Mouse (Mus musculus) kidney, embryonic 14.5 days (tissue): Measurements from ENCODE around the gene Sbk2. TPM values are rescaled to one million over a fixed set of nuclear protein-coding genes. Genes with fewer than 3 reads are reported as not detected.

Source experiments
- ATAC-seq: fragments of 200-750 bp; cut with Nextera tagmentation; 2 replicates; pipeline ENCODE4 v1.8.0; 2017; ENCODE audit warnings: moderate number of reproducible peaks, mild to moderate bottlenecking, moderate TSS enrichment, moderate library complexity; ENCODE audit not compliant: low FRiP score, low TSS enrichment
- H3K27ac ChIP-seq: fragments of 300-500 bp; sonication (generic); 2 replicates; pipeline ENCODE4 v1.5.1; 2014; ENCODE audit warnings: low read depth, mild to moderate bottlenecking, low read length, moderate library complexity, mixed read lengths
- H3K27me3 ChIP-seq: fragments of 300-500 bp; sonication (generic); 2 replicates; pipeline ENCODE4 v1.6.1; 2014; ENCODE audit warnings: mild to moderate bottlenecking, low read length; ENCODE audit not compliant: control insufficient read depth, insufficient read depth
- H3K36me3 ChIP-seq: fragments of 300-500 bp; sonication (generic); 2 replicates; pipeline ENCODE4 v1.6.1; 2014; ENCODE audit warnings: low read length, mixed read lengths; ENCODE audit not compliant: control insufficient read depth, insufficient read depth
- H3K4me1 ChIP-seq: fragments of 300-500 bp; sonication (generic); 2 replicates; pipeline ENCODE4 v1.6.1; 2014; ENCODE audit warnings: low read length, mixed read lengths; ENCODE audit not compliant: control insufficient read depth, insufficient read depth
- H3K4me2 ChIP-seq: fragments of 300-500 bp; sonication (generic); replicated peaks from 2 replicates; pipeline ENCODE4 v1.6.1; 2014; ENCODE audit warnings: low read depth, mild to moderate bottlenecking, low read length
- H3K4me3 ChIP-seq: fragments of 300-500 bp; sonication (generic); 2 replicates; pipeline ENCODE4 v1.5.1; 2014; ENCODE audit warnings: mild to moderate bottlenecking, low read length
- H3K9ac ChIP-seq: fragments of 300-500 bp; sonication (generic); 2 replicates; pipeline ENCODE4 v1.6.1; 2014; ENCODE audit warnings: low read depth, mild to moderate bottlenecking, low read length, moderate library complexity
- H3K9me3 ChIP-seq: fragments of 300-500 bp; sonication (generic); 2 replicates; pipeline ENCODE4 v1.6.1; 2016; ENCODE audit warnings: low read length; ENCODE audit not compliant: control insufficient read depth
- WGBS: fragments of 180-500 bp; shearing (Covaris S2); extraction: QIAGEN DNeasy Blood & Tissue Kit; methylation state at CpG from one replicate; pipeline ENCODE4 v1.1.7; 2014; 5-methylcytosine and 5-hydroxymethylcytosine counted together
- polyA plus RNA-seq: library from polyadenylated mRNA; unstranded; fragments of >200 nt; fragmentation: Nextera tagmentation; extraction: Ambion mirVana; gene quantifications from 2 replicates; pipeline ENCODE4 v1.2.1, GENCODE M21; 2014

Gene Sbk2
- polyA plus RNA-seq, 1 experiment from 2014 or later, result 0.43 TPM

DNA sequence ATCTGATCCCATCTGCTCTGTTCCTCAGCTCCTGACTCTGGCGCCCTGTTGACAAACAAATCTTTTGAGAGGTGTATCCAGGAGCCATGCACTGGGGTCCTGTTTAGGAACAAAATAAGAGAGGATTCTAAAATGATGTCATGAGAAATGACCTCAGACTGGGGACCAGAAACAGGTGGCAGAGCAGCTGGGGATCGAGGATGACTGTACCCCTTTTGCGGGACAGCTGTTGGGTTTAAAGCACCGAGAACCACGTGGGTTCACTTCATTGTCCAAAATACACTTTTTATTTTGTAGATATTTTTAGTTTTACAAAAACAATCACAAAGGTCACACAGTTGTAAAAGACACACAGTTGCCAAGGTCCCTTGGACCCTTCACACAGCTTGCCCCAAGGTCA lies 782 bp upstream of the Sbk2 start:
- WGBS, result 82% methylated on average over 5 of the region's 5 CpGs

GRCm38 (mm10) chr7:4963527-4963926 lies 679 bp downstream of the Sbk2 start:
- H3K27ac ChIP-seq, result no peak overlapping the region
- H3K4me3 ChIP-seq, result no peak overlapping the region
- no peak overlapping the region for H3K4me2 ChIP-seq
- no peaks in the 10 kb centered on the region for H3K9me3 ChIP-seq
- ATAC-seq, result no peak
- H3K4me1 ChIP-seq, result no peaks in the 10 kb centered on the region
- 68% methylated on average over 5 of the region's 5 CpGs for WGBS
- no peak overlapping the region for H3K9ac ChIP-seq
- H3K36me3 ChIP-seq, result no peaks in the 10 kb centered on the region
- no peaks in the 10 kb centered on the region; the same call in 1 of the 2 replicates for H3K27me3 ChIP-seq

More for the DNA sequence above, 782 bp upstream of the Sbk2 start:
- H3K4me2 ChIP-seq, result no peak overlapping the region
- no peaks in the 10 kb centered on the region; the same call in 1 of the 2 replicates for H3K27me3 ChIP-seq
- no peaks in the 10 kb centered on the region for H3K9me3 ChIP-seq
- no peak overlapping the region for H3K27ac ChIP-seq
- no peaks in the 10 kb centered on the region for H3K4me1 ChIP-seq
- H3K36me3 ChIP-seq, result no peaks in the 10 kb centered on the region
- ATAC-seq, result no peak
- H3K9ac ChIP-seq, result no peak overlapping the region
- no peak overlapping the region for H3K4me3 ChIP-seq

GRCm38 (mm10) chr7:4957361-4957760 lies 6.8 kb downstream of the Sbk2 start:
- no peak for ATAC-seq
- no peaks in the 10 kb centered on the region for H3K4me1 ChIP-seq
- no peaks in the 10 kb centered on the region for H3K9me3 ChIP-seq
- no peak overlapping the region for H3K4me2 ChIP-seq
- no peaks in the 10 kb centered on the region for H3K27me3 ChIP-seq
- WGBS, result 77% methylated on average over 10 of the region's 10 CpGs
- no peaks in the 10 kb centered on the region for H3K36me3 ChIP-seq
- no peak overlapping the region for H3K9ac ChIP-seq
- no peak overlapping the region for H3K27ac ChIP-seq
- H3K4me3 ChIP-seq, result no peak overlapping the region

GRCm38 (mm10) chr7:4953815-4954445 lies 10.3 kb downstream of the Sbk2 start:
- H3K9ac ChIP-seq, result no peak overlapping the region
- H3K4me1 ChIP-seq, result no peaks in the 10 kb centered on the region
- no peak for ATAC-seq
- no peak overlapping the region for H3K27ac ChIP-seq
- no peaks in the 10 kb centered on the region for H3K36me3 ChIP-seq
- H3K4me2 ChIP-seq, result no peak overlapping the region
- no peaks in the 10 kb centered on the region for H3K9me3 ChIP-seq
- no peaks in the 10 kb centered on the region for H3K27me3 ChIP-seq
- WGBS, result 18% methylated on average over 10 of the region's 10 CpGs
- no peak overlapping the region for H3K4me3 ChIP-seq

GRCm38 (mm10) chr7:4950561-4951342 lies 13.5 kb downstream of the Sbk2 start:
- Histone ChIP-seq H3K36me3 (no peaks in the 10 kb centered on the region), H3K9me3 (no peaks in the 10 kb centered on the region), H3K27ac (no peak overlapping the region), H3K4me2 (no peak overlapping the region), H3K4me1 (no peaks in the 10 kb centered on the region), H3K9ac (no peak overlapping the region), H3K27me3 (no peaks in the 10 kb centered on the region), H3K4me3 (no peak overlapping the region)
- no peak for ATAC-seq
- 83% methylated on average over 19 of the region's 19 CpGs for WGBS

- ATAC-seq, result no peak
- 60% methylated on average over 6 of the region's 6 CpGs for WGBS
- Histone ChIP-seq H3K4me2 (no peak overlapping the region), H3K9me3 (no peaks in the 10 kb centered on the region), H3K4me3 (no peak overlapping the region), H3K9ac (no peak overlapping the region), H3K36me3 (no peaks in the 10 kb centered on the region), H3K27ac (no peak overlapping the region), H3K27me3 (no peaks in the 10 kb centered on the region), H3K4me1 (no peaks in the 10 kb centered on the region)
These were observed 15.8 kb downstream of the Sbk2 start for GRCm38 (mm10) chr7:4948386-4948785.

GRCm38 (mm10) chr7:4947855-4948254 lies 16.4 kb downstream of the Sbk2 start:
- Histone ChIP-seq H3K4me3 (no peak overlapping the region), H3K4me2 (no peak overlapping the region), H3K4me1 (no peaks in the 10 kb centered on the region), H3K27ac (no peak overlapping the region), H3K36me3 (no peaks in the 10 kb centered on the region), H3K27me3 (no peaks in the 10 kb centered on the region), H3K9me3 (no peaks in the 10 kb centered on the region), H3K9ac (no peak overlapping the region)
- 46% methylated on average over 2 of the region's 2 CpGs for WGBS
- no peak for ATAC-seq

DNA sequence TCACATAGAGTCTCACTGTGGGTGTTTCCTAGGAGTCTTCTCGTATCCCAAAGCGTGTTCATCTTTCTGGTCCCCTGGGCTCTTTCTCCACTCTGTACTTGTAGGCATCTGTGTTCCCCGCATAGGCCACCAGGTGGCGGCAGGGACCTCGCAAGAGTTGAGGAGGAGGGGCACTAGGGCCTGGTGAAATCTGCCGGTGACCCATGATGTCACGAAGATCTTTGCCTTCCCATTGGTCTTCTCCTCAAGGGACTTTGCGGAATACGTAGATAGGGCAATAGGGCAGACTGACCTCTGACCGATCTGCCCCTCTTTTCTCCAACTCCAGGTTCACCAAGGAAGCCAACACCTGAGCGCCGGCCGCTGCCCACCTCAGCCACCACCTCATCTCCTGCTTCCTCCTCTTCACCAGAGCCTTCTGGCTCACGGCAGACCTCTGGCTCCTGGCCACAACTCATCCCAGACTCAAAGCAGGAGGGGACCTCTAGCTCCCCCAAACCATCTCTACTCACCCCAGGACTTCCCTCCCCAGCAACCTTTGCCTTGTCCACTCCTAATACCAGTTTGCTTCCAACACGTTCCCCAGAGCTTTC lies 20.9 kb downstream of the Sbk2 start:
- H3K4me2 ChIP-seq, result peak overlapping the region; percentile 41
- no peaks in the 10 kb centered on the region for H3K36me3 ChIP-seq
- no peaks in the 10 kb centered on the region for H3K4me1 ChIP-seq
- H3K27ac ChIP-seq, result no peak overlapping the region
- no peak overlapping the region for H3K9ac ChIP-seq
- no peaks in the 10 kb centered on the region for H3K9me3 ChIP-seq
- H3K27me3 ChIP-seq, result no peaks in the 10 kb centered on the region
- H3K4me3 ChIP-seq, result peak overlapping the region; percentile 17
- peak; percentile 85 for ATAC-seq
- 19% methylated on average over 15 of the region's 15 CpGs for WGBS

GRCm38 (mm10) chr7:4942673-4943072 lies 21.5 kb downstream of the Sbk2 start:
- no peaks in the 10 kb centered on the region for H3K36me3 ChIP-seq
- H3K9ac ChIP-seq, result no peak overlapping the region
- no peak overlapping the region for H3K4me3 ChIP-seq
- no peaks in the 10 kb centered on the region for H3K27me3 ChIP-seq
- no peak overlapping the region for H3K27ac ChIP-seq
- H3K4me2 ChIP-seq, result no peak overlapping the region
- 55% methylated on average over 5 of the region's 5 CpGs for whole genome bisulfite sequencing
- no peak for ATAC-seq
- H3K9me3 ChIP-seq, result no peaks in the 10 kb centered on the region
- no peaks in the 10 kb centered on the region for H3K4me1 ChIP-seq
